Mouse (Mus musculus) spleen, postnatal 36 days (tissue): ENCODE measurements around the gene Olfr325.
"Not testable (repeated sequence)": the region's sequence is repeated elsewhere in the genome, so short reads cannot be mapped to it uniquely, and the experiment has no call there.

Source experiments
- DNase-seq, 2 experiments: peaks; one replicate each; pipeline ENCODE4 v3.0.0; 2022; ENCODE audit warnings: low spot score in 2 of 2, mixed read lengths in 1 of 2

The Olfr325 gene

GRCm38 (mm10) chr11:58577430-58577829 lies at the start of gene Olfr325:
TSS of gene Olfr325 (plus strand) at chr11:58577730.
- no peak for DNase-seq

GRCm38 (mm10) chr11:58534736-58535135 lies 42.8 kb upstream of the Olfr325 start, which contains the start of gene Olfr330:
TSS of gene Olfr330 (minus strand) at chr11:58534836.
- DNase-seq = not testable (repeated sequence)

GRCm38 (mm10) chr11:58546322-58546721 lies 31.2 kb upstream of the Olfr325 start, which contains the start of gene Olfr329-ps:
TSS of gene Olfr329-ps (minus strand) at chr11:58546422.
- DNase-seq = no peak

GRCm38 (mm10) chr11:58555536-58555935 lies 22.0 kb upstream of the Olfr325 start, which contains the start of gene Olfr328:
TSS of gene Olfr328 (minus strand) at chr11:58555636.
- DNase-seq = no peak

GRCm38 (mm10) chr11:58570405-58570804 lies 7.1 kb upstream of the Olfr325 start, which contains the start of gene Olfr224:
TSS of gene Olfr224 (minus strand) at chr11:58570553.
- DNase-seq = no peak

- DNase-seq = no peak
These were observed 1.1 kb downstream of the Olfr325 start for GRCm38 (mm10) chr11:58578636-58579035.

GRCm38 (mm10) chr11:58587898-58588348 lies 10.4 kb downstream of the Olfr325 start:
- peak; percentile 36 to 54 for DNase-seq

- DNase-seq = no peak
These were observed 11.2 kb downstream of the Olfr325 start for GRCm38 (mm10) chr11:58588620-58589250.

- DNase-seq = no peak
These were observed 17.3 kb downstream of the Olfr325 start, which contains the start of gene Olfr324 for GRCm38 (mm10) chr11:58594814-58595213. TSS of gene Olfr324 (plus strand) at chr11:58595114.

GRCm38 (mm10) chr11:58597837-58598236 lies 20.3 kb downstream of the Olfr325 start:
- no peak for DNase-seq

GRCm38 (mm10) chr11:58602062-58602461 lies 24.5 kb downstream of the Olfr325 start:
- no peak for DNase-seq

GRCm38 (mm10) chr11:58602800-58603560 lies 25.4 kb downstream of the Olfr325 start:
- no peak for DNase-seq

- DNase-seq = no peak
These were observed 27.2 kb downstream of the Olfr325 start for GRCm38 (mm10) chr11:58604688-58605087.

- DNase-seq = no peak
These were observed 27.7 kb downstream of the Olfr325 start for GRCm38 (mm10) chr11:58605228-58605627.

GRCm38 (mm10) chr11:58606177-58606919 lies 28.8 kb downstream of the Olfr325 start:
- DNase-seq = no peak

- no peak for DNase-seq
These were observed 29.5 kb downstream of the Olfr325 start for GRCm38 (mm10) chr11:58607030-58607429.

- DNase-seq = no peak
These were observed 35.8 kb downstream of the Olfr325 start for GRCm38 (mm10) chr11:58613359-58613758.

GRCm38 (mm10) chr11:58614526-58614925 lies 37.0 kb downstream of the Olfr325 start:
- DNase-seq = no peak

GRCm38 (mm10) chr11:58615975-58616374 lies 38.4 kb downstream of the Olfr325 start, which contains the start of gene 2210407C18Rik:
TSS of gene 2210407C18Rik (minus strand) at chr11:58616075.
- DNase-seq = no peak

- DNase-seq = no peak
These were observed 40.8 kb downstream of the Olfr325 start for GRCm38 (mm10) chr11:58618369-58618768.

- no peak for DNase-seq
These were observed 41.3 kb downstream of the Olfr325 start for GRCm38 (mm10) chr11:58618793-58619192.

GRCm38 (mm10) chr11:58626146-58626545 lies 48.6 kb downstream of the Olfr325 start:
- DNase-seq = no peak
